Mouse (Mus musculus) embryonic fibroblast, embryonic 13.5 days (primary cell): Measurements from ENCODE around the gene Grhl3.

Experiments
- CTCF ChIP-seq: IDR thresholded peaks from 2 replicates; pipeline ENCODE4 v1.5.1; 2011; ENCODE audit warnings: mild to moderate bottlenecking, control low read depth, low read length, moderate library complexity, borderline replicate concordance; ENCODE audit not compliant: insufficient read depth
- POLR2A ChIP-seq: IDR thresholded peaks from 2 replicates; pipeline ENCODE4 v1.6.1; 2011; ENCODE audit warnings: low read depth, mild to moderate bottlenecking, control low read depth, low read length, moderate library complexity

- TF ChIP-seq CTCF (no peak), POLR2A (no peak)
Measured at GRCm38 (mm10) chr4:135548521-135549077, 24.8 kb downstream of the Grhl3 start.
